Mouse (Mus musculus) monocyte, adult 5-6 weeks (primary cell): ENCODE data around the gene Trim69. TPM values are rescaled to one million over a fixed set of nuclear protein-coding genes. Genes with fewer than 3 reads are reported as not detected.

ENCODE experiments used
- ATAC-seq: fragments of 153-309, 156-312 bp; replicated peaks from 2 replicates; pipeline ENCODE4 v1.8.0; 2017; ENCODE audit warnings: mild to moderate bottlenecking; ENCODE audit not compliant: low TSS enrichment, insufficient number of reproducible peaks, severe bottlenecking, poor library complexity, low FRiP score
- total RNA-seq: library from RNA; stranded (forward); fragments of 200-1000, 200-491, 200-594 nt; gene quantifications from 3 replicates; pipeline ENCODE4 v1.2.3, GENCODE M21; 2017

Trim69 gene
- not detected in 3 replicates for total RNA-seq

DNA sequence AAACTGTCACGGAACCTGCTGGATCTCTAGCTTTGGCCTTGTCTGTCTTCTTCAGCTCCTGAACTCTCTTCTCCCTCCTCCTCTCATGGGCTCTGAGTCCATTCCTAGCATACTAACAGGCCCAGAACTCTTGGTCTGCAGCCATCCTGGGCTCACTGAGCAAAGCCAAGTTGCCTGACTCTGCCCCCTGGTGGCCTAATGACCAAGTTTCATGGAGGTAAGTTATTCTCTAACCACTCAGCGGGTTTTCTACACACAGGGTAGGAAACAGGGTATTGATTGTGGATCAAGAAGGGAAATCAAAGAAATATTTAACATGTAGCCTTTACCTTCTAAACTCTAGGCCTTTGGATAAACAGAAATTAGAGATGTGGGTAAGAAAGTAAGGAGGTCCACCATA, at the start of gene Trim69:
Gene Trim69 (plus strand): TSS at position 21 of the 400 bp plus-strand sequence.
- peak; percentile 74 for ATAC-seq

GRCm38 (mm10) chr2:122116888-122117287, 43.6 kb upstream of the Trim69 start:
- ATAC-seq, result no peak

DNA sequence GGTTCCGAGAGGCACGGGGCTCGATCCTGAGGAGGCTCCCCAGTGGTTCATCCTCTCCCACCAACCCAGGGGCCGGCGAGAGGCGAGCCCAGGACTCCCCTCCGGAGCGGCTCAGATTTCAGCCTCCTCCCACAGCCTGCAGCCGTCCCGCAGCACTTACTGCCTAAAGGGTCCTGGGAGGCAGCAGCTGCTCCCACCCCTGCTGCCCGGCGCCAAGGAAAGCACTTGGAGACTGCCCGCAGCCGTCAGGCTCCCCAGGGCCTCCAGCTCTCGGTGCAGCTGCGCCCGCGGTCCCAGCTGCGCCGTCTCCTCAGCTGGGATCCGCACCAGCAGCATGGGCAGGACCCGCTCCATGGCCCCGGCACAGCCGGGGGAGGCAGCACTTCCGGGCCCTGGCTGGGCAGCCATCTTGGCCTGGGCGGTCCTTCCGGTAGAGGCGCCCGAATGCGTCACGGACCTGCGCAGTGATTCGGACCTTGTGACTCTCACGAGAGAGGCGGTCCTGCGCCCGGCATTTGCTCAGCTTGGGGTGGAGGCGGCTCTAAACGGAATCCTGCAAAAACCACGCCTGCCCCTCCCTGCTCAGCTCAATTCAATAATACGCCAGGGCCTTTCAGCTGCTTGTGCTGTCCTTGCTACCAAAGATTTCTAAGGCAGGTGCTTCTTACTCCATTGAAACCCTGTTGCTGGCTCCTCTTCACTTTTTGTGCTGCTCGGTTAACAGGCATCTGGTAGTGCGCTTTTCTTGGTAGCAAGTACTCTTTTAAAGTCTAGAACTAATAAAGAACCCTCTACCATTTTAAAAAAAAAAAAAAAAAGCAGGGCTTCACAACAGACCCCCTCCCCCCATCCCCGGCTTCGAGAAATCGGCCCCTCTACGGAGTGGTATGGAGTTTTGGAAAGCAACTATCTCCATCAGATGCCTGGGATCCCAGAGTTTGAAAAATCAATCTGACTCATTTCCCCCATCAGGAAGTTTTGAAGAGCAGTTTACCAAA, 42.2 kb upstream of the Trim69 start, which contains the start of gene Spg11:
Gene Spg11 (minus strand): TSS at position 426 of the 998 bp plus-strand sequence.
- ATAC-seq, result peak; percentile 100

GRCm38 (mm10) chr2:122125680-122126572, 34.6 kb upstream of the Trim69 start:
- no peak for ATAC-seq

GRCm38 (mm10) chr2:122126765-122127347, 33.6 kb upstream of the Trim69 start:
- ATAC-seq, result no peak

- no peak for ATAC-seq
These were observed 32.9 kb upstream of the Trim69 start for GRCm38 (mm10) chr2:122127635-122128034.

- no peak for ATAC-seq
These were observed 28.4 kb upstream of the Trim69 start for GRCm38 (mm10) chr2:122132078-122132477.

GRCm38 (mm10) chr2:122132618-122133017, 27.9 kb upstream of the Trim69 start:
- ATAC-seq, result no peak

DNA sequence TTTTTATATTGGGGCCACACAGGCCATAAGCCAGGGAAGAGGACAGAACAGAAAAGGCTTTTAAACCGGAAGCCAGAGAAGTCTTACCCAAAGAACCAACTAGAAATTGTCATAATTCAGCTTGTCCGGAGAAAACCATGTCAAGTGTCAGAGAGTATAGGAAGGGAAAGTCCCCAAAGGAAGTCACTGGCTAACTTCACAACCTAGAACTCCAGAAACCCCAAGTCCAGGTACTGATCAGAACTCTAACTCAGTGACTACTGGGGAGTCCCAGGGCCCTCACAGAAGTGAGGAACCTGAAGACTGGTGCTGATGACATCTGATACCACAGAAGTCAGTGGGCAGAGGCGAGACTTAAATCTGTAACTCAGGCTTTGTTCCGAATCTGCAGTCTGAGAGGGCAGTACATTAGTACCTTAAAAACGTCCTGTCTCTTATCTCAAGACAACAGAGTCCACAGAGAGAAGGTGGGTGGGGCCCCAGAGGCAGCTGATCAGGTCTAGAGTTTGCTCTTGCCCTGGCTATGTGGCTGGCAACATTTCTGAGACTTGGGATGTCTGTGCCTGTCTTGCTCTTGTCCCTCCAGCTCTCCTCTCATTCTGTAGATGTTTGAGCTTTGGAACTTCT, 22.5 kb upstream of the Trim69 start:
- no peak; the same call in 1 of the 2 replicates for ATAC-seq

GRCm38 (mm10) chr2:122140815-122141214, 19.7 kb upstream of the Trim69 start:
- no peak for ATAC-seq

- ATAC-seq, result no peak
These were observed 19.1 kb upstream of the Trim69 start for GRCm38 (mm10) chr2:122141332-122141967.

GRCm38 (mm10) chr2:122143111-122143510, 17.4 kb upstream of the Trim69 start:
- ATAC-seq, result no peak

DNA sequence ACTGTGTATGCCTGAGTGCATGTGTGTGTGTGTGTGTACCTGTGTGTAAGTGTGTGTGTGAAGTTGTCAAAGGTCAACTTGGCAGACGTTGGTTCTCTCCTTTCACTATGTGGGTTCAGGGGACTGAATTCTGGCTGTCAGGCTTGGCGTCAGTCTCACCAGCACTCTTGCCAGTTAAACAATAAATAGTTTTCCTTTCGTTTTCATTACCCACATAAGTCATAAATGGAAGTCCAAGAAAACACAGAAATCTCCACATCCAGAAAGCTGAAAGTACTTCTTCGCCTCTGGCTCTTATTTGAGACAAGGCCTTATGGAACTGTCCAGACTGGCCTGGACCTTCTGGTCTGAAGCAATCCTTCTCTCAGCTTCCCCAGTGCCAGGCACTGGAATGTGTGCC, 14.7 kb upstream of the Trim69 start:
- ATAC-seq, result no peak

DNA sequence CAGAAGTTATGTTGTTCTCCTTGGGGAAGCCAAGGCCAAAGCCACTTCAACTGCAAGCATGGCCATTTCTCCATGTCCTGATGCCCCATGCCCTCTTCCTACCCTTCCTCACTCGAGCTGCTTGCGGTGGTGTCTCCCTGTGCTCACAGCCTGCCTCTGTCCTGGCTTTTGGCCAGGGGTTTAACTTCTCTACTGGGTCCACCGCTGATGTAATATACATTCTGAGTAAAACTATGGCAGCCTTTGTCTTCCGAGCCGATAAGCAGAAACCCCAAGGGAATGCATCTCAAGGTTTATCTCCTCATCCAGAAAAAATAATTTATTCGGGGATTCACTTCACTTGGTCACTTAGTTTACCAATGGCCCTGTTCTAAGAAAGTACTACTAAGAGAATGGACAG, 13.8 kb upstream of the Trim69 start:
- ATAC-seq, result peak; percentile 36

DNA sequence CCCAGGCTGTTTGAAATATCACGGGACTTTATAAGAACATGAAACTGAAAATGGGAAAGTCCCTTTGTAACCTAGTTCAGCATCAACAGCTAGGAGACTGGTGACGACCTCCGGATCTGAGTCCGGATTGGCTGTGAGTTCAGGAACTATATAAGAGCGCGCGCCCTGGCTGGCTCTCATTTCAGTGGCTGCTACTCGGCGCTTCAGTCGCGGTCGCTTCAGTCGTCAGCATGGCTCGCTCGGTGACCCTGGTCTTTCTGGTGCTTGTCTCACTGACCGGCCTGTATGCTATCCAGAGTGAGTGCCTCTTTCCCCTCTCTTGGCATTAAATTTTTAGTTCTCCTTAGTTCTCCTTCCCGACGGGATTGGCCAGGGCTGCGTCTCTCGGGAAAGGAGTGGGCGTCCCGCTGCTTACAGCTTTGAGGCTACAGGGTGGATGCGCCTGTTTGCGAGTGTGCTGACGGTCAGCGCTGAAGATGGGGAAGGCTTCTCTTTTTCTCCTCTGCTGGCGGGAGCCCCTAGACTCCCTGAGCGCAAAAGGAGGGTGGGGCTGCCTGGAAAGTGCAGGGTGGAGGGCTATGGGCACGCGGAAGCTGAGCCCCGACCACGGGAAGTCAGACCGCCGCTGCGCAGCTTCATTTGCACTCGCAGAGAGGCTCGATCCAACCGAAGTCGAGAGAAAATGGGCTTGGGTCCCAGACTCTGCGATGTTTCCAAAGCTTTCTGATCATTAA, 12.8 kb upstream of the Trim69 start, which contains the start of gene B2m:
Gene B2m (plus strand): TSS at position 179 of the 734 bp plus-strand sequence.
- peak; percentile 89 for ATAC-seq

GRCm38 (mm10) chr2:122148242-122148917, 12.1 kb upstream of the Trim69 start:
- ATAC-seq, result peak; percentile 24

DNA sequence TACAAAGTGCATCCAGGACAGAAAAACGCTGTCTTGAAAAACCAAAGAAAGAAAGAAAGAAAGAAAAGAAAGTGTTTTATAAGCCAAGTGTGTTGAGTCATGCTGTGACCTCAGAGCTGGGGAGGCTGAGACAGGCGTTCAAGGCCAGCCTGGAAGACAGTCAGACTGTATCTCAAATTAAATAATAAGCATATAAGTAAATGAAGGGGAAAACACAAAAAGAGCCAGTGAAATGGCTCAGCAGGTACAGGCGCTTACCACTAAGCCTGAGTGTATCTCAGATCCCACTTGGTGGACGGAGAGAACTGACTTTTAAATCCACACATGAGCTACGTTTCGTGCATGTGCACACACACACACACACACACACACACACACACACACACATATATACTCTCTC, 11.2 kb upstream of the Trim69 start:
- ATAC-seq, result no peak
